Mouse (Mus musculus): ENCODE results near the gene Anapc11.

GRCm38 (mm10) chr11:120597240-120598235, 683 bp upstream of the Anapc11 start:
- TF ChIP-seq CTCF (IDR thresholded peaks at IDR 0.05; ENCODE audit: low read depth, low read length) (no peak), GATA1 (IDR thresholded peaks at IDR 0.05; ENCODE audit: borderline replicate concordance, low read length) (no peak), TAL1 (conservative IDR thresholded peaks at IDR 0.05; ENCODE audit: low read depth, low read length) (no peak), POLR2AphosphoS5 (IDR thresholded peaks at IDR 0.05; ENCODE audit: insufficient replicate concordance, low read depth, low read length) (no peak)
